25 mouse cellular contexts compared by ENCODE assay signal in genomic region chr19:11589205-11589604, GRCm38 (mm10). TPM values are rescaled to one million over a fixed set of nuclear protein-coding genes. Genes with fewer than 3 reads are reported as not detected.
DNase-seq lines count a peak whose midpoint lies in the region; TF ChIP-seq lines count a peak whose summit lies in the region.
"Had no signal": no experiment of that assay in that cellular context is flagged by ENCODE, and none has a peak within 500 bp of the region (broad histone marks: within the 10 kb centered on the region; RNA-seq: fewer than 3 reads in every experiment).

No protein-coding gene starts in this region.

- no peak for TF ChIP-seq CTCF in lung, adult 2 months (IDR thresholded peaks at IDR 0.05; ENCODE audit: insufficient read depth, low read length)
- TF ChIP-seq CTCF in thymus, adult 2 months (IDR thresholded peaks at IDR 0.05; ENCODE audit: borderline replicate concordance, control insufficient read depth, extremely low read depth, insufficient read depth, low read length, poor library complexity), result no peak

- H3K4me3 ChIP-seq in lung, adult 2 months (replicated peaks; ENCODE audit: extremely low read depth, low read depth, low read length), result no peak overlapping the region
- no peak overlapping the region for H3K4me3 ChIP-seq in thymus, adult 2 months (ENCODE audit: control insufficient read depth, insufficient read depth, low read length)
- H3K4me3 ChIP-seq: liver, embryonic 15.5 days; megakaryocyte, embryonic 14.5 days; neural tube, embryonic 12.5 days; stomach, embryonic 15.5 days had no signal

- 66% methylated on average over 4 of the region's 4 CpGs for WGBS in lung, adult 2 months
- WGBS in thymus, adult 2 months, result 5% methylated on average over 4 of the region's 4 CpGs

- no peak overlapping the region for H3K27ac ChIP-seq in thymus, adult 2 months (ENCODE audit: control insufficient read depth, insufficient read depth, low read length)
- H3K27ac ChIP-seq: liver, embryonic 15.5 days; neural tube, embryonic 12.5 days; stomach, embryonic 15.5 days had no signal

- no peaks in the 10 kb centered on the region for H3K36me3 ChIP-seq in thymus, adult 2 months (ENCODE audit: control insufficient read depth, insufficient read depth, low read length)
- H3K36me3 ChIP-seq: liver, embryonic 15.5 days; neural tube, embryonic 12.5 days; stomach, embryonic 15.5 days had no signal

- H3K4me1 ChIP-seq in lung, adult 2 months (ENCODE audit: control insufficient read depth, insufficient read depth, low read length), result no peaks in the 10 kb centered on the region
- peaks cover 5% of the 10 kb centered on the region for H3K4me1 ChIP-seq in thymus, adult 2 months (replicated peaks; ENCODE audit: control insufficient read depth, insufficient read depth, low read length)
- H3K4me1 ChIP-seq: liver, embryonic 15.5 days; megakaryocyte, embryonic 14.5 days; neural tube, embryonic 12.5 days; stomach, embryonic 15.5 days had no signal

- no peak for TF ChIP-seq POLR2A in lung, adult 2 months (IDR thresholded peaks at IDR 0.05; ENCODE audit: borderline replicate concordance, extremely low read depth, low read depth, low read length)
- no peak for TF ChIP-seq POLR2A in thymus, adult 2 months (IDR thresholded peaks at IDR 0.05; ENCODE audit: control insufficient read depth, extremely low read depth, insufficient read depth, low read length, poor library complexity)

- peak; percentile 26 to 35 for DNase-seq in lung, adult 18-20 months
- no peak for DNase-seq in lung, adult 2 months
- DNase-seq in CD4-positive helper T cell, adult 2 months (ENCODE audit: low read depth, low spot score), result peak; percentile 75
- DNase-seq in induced T-regulatory cell, adult 2 months (ENCODE audit: low read depth), result peak; percentile 74
- DNase-seq in thymus, adult 2 months, result peak; percentile 58
- DNase-seq in adrenal gland, adult 2 months, result no peak
- DNase-seq in yolk sac, embryonic 10.5 days (ENCODE audit: low spot score), result no peak
- DNase-seq in left cerebral cortex, adult 9 months (ENCODE audit: low spot score in 2 of 2), result no peak
- DNase-seq: cerebellum, adult 9-11 months; embryo, embryonic 11 days; gastrocnemius, postnatal 36 days; heart, postnatal 36 days; kidney, adult 18-20 months; kidney, postnatal 14 days; right cerebral cortex, postnatal 14 days had no signal

- no peaks in the 10 kb centered on the region for H3K27me3 ChIP-seq in thymus, adult 2 months (ENCODE audit: control insufficient read depth, insufficient read depth, low read length)
- H3K27me3 ChIP-seq: liver, embryonic 15.5 days; megakaryocyte, embryonic 14.5 days; neural tube, embryonic 12.5 days; stomach, embryonic 15.5 days had no signal

RNA-seq across cellular contexts. Expression of gene Ms4a6d, which starts 15.4 kb away (rescaled TPM):
- 2.5 and 4.1 TPM in 2 replicates for polyA plus RNA-seq in lung, adult 2 months (2012; rRNA removed)
- 4.2 and 9.4 TPM in 2 replicates for polyA plus RNA-seq in thymus, adult 2 months (2012; rRNA removed)
- 1 to 10 TPM; 6.2 to 6.4 TPM for total RNA-seq in adrenal gland, adult 2 months (2021)
- polyA plus RNA-seq in adrenal gland, adult 2 months (2012; rRNA removed), result 3.8 and 5.4 TPM in 2 replicates

RNA-seq across cellular contexts. Expression of gene Ms4a2, which starts 34.3 kb away (rescaled TPM):
- polyA plus RNA-seq in lung, adult 2 months (2012; rRNA removed), result 0.05 and 0.14 TPM in 2 replicates
- polyA plus RNA-seq in thymus, adult 2 months (2012; rRNA removed), result not detected in 2 replicates
- under 1 TPM in 1 of 2 experiments, not detected in 1; 0.17 TPM for total RNA-seq in adrenal gland, adult 2 months (2021)
- not detected in 2 replicates for polyA plus RNA-seq in adrenal gland, adult 2 months (2012; rRNA removed)
- total RNA-seq: heart, postnatal 36 days; layer of hippocampus, adult 8-10 months; left cerebral cortex, postnatal 10 days had no signal
- polyA plus RNA-seq: forebrain, embryonic 11.5 days; midbrain, embryonic 16.5 days had no signal

RNA-seq across cellular contexts. Expression of gene Ms4a3, which starts 51.4 kb away (rescaled TPM):
- not detected in 2 replicates for polyA plus RNA-seq in lung, adult 2 months (2012; rRNA removed)
- polyA plus RNA-seq in thymus, adult 2 months (2012; rRNA removed), result 0.59 and 0.80 TPM in 2 replicates
- total RNA-seq in adrenal gland, adult 2 months (2021), result not detected
- polyA plus RNA-seq in adrenal gland, adult 2 months (2012; rRNA removed), result not detected in 2 replicates
- total RNA-seq: gastrocnemius, postnatal 36 days; heart, postnatal 36 days; left cerebral cortex, postnatal 10 days had no signal
- polyA plus RNA-seq: forebrain, embryonic 11.5 days; hindbrain, embryonic 16.5 days; midbrain, embryonic 16.5 days; neural tube, embryonic 12.5 days; urinary bladder, adult 2 months had no signal

RNA-seq across cellular contexts. Expression of gene Ms4a4d, which starts 52.6 kb away (rescaled TPM):
- polyA plus RNA-seq in lung, adult 2 months (2012; rRNA removed), result 31.7 and 38.3 TPM in 2 replicates
- 2.1 and 4.0 TPM in 2 replicates for polyA plus RNA-seq in thymus, adult 2 months (2012; rRNA removed)
- total RNA-seq in adrenal gland, adult 2 months (2021), result 1 to 10 TPM; 1.8 to 4.0 TPM
- polyA plus RNA-seq in adrenal gland, adult 2 months (2012; rRNA removed), result 6.9 and 7.6 TPM in 2 replicates
- total RNA-seq: layer of hippocampus, adult 8-10 months; left cerebral cortex, postnatal 10 days had no signal
- polyA plus RNA-seq: hindbrain, embryonic 16.5 days; midbrain, embryonic 16.5 days; neural tube, embryonic 12.5 days had no signal

Comparison
In these comparisons a context has a peak if more than half of its experiments do, and no peak if none do; other contexts are left out.
1. DNase-seq: peak in lung, adult 18-20 months (2 of 2), CD4-positive helper T cell, adult 2 months (single experiment), induced T-regulatory cell, adult 2 months (single experiment) and thymus, adult 2 months (single experiment); none in lung, adult 2 months (single experiment), adrenal gland, adult 2 months (single experiment), yolk sac, embryonic 10.5 days (single experiment) and left cerebral cortex, adult 9 months (0 of 2).